Mouse (Mus musculus) myocyte (in vitro differentiated cells): ENCODE data around the gene Gm5114.

Experiments used
- CEBPB ChIP-seq: IDR thresholded peaks from 2 replicates; pipeline ENCODE4 v1.6.1; 2011; ENCODE audit warnings: mild to moderate bottlenecking, moderate library complexity; ENCODE audit not compliant: poor library complexity, insufficient read depth, severe bottlenecking
- E2F4 ChIP-seq: IDR thresholded peaks from one replicate; pipeline ENCODE4 v1.6.1; 2011; ENCODE audit warnings: mild to moderate bottlenecking, control low read depth, moderate library complexity; ENCODE audit not compliant: insufficient read depth
- MAX ChIP-seq: IDR thresholded peaks from one replicate; pipeline ENCODE4 v1.6.1; 2011; ENCODE audit warnings: low read depth, mild to moderate bottlenecking, control low read depth
- MYOD1 ChIP-seq, 3 experiments: IDR thresholded peaks; one replicate each; pipeline ENCODE4 v1.6.1; 2011; ENCODE audit warnings: control low read depth in 2 of 3, low read depth in 2 of 3, mild to moderate bottlenecking in 2 of 3, moderate library complexity in 1 of 3; ENCODE audit not compliant: insufficient read length in 2 of 3, control insufficient read depth in 1 of 3
- POLR2A ChIP-seq: IDR thresholded peaks from one replicate; pipeline ENCODE4 v1.6.1; 2011; ENCODE audit warnings: low read depth, mild to moderate bottlenecking, control low read depth, moderate library complexity; ENCODE audit not compliant: insufficient read length
- POLR2AphosphoS2 ChIP-seq: IDR thresholded peaks from one replicate; pipeline ENCODE4 v1.6.1; 2011; ENCODE audit warnings: low read depth, control low read depth; ENCODE audit not compliant: insufficient read length
- REST ChIP-seq: IDR thresholded peaks from one replicate; pipeline ENCODE4 v1.6.1; 2011; ENCODE audit warnings: mild to moderate bottlenecking, control low read depth, moderate library complexity; ENCODE audit not compliant: insufficient read depth, insufficient read length
- TCF12 ChIP-seq: IDR thresholded peaks from one replicate; pipeline ENCODE4 v1.6.1; 2011; ENCODE audit warnings: mild to moderate bottlenecking, control low read depth; ENCODE audit not compliant: poor library complexity, insufficient read depth, severe bottlenecking
- USF1 ChIP-seq: IDR thresholded peaks from one replicate; pipeline ENCODE4 v1.6.1; 2011; ENCODE audit warnings: low read depth, mild to moderate bottlenecking, control low read depth, moderate library complexity

DNA sequence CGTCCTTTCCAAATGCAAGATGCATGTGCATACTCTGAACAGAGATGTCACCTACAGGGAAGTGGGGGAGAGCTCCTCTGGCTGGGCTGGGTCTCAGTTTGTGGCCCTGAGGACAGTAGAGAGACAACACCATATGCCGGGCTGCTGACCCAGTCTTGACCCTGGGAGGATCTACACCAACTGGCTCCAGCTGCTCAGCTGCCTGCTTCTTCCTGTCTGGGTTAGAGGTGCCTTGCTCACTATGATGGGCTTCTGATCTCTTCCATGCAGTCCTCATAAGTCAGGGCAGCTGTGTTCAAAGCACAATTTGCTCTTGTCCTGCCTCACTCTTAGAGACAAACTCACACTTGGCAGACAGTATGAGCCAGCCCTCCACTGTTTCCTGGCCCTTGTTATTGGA lies 28.3 kb upstream of the Gm5114 start:
- TF ChIP-seq POLR2AphosphoS2 (no peak), POLR2A (no peak), USF1 (no peak), CEBPB (no peak), TCF12 (no peak), MAX (no peak), REST (no peak), E2F4 (no peak), MYOD1 (IDR thresholded peaks at IDR 0.05; ENCODE audit: control insufficient read depth in 1 of 3, insufficient read length in 2 of 3, low read depth in 2 of 3) (peak in 2 of 3 experiments; percentile 64 to 86)
